Mouse (Mus musculus) thymus, adult 2 months (tissue): ENCODE data around the gene Nrg4.

Source experiments
- CTCF ChIP-seq: fragments of 200-500 bp; IDR thresholded peaks from 2 replicates; pipeline ENCODE4 v1.5.1; 2012; ENCODE audit warnings: mild to moderate bottlenecking, control low read depth, low read length, moderate library complexity, borderline replicate concordance; ENCODE audit not compliant: control insufficient read depth, poor library complexity, insufficient read depth; ENCODE audit errors: extremely low read depth
- POLR2A ChIP-seq: fragments of 200-500 bp; IDR thresholded peaks from 2 replicates; pipeline ENCODE4 v1.6.1; 2012; ENCODE audit warnings: mild to moderate bottlenecking, low read length, control low read depth, moderate library complexity; ENCODE audit not compliant: control insufficient read depth, poor library complexity, insufficient read depth; ENCODE audit errors: extremely low read depth

DNA sequence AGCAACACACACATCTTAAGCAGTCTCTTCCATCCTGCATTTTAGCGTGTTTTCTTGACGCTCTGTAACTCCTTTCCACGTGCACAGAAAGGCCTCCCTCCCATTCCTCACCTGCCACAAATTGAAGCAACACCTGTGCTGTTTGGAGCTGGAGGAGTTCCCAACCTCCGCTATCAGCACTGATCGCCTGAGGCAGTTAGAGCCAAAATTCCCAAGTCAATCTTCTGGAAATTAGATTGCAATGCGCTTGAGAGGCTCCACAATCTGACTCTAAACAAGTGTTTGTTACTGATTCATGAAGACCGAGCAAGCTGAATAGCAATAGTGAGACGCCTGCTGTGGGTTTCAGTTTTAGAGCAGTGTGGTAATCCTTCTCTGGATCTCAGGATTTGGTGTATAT lies 2.6 kb downstream of the Nrg4 start:
- TF ChIP-seq CTCF (no peak), POLR2A (no peak)
